ENCODE assay signal across 7 mouse cellular contexts in the genomic region with DNA sequence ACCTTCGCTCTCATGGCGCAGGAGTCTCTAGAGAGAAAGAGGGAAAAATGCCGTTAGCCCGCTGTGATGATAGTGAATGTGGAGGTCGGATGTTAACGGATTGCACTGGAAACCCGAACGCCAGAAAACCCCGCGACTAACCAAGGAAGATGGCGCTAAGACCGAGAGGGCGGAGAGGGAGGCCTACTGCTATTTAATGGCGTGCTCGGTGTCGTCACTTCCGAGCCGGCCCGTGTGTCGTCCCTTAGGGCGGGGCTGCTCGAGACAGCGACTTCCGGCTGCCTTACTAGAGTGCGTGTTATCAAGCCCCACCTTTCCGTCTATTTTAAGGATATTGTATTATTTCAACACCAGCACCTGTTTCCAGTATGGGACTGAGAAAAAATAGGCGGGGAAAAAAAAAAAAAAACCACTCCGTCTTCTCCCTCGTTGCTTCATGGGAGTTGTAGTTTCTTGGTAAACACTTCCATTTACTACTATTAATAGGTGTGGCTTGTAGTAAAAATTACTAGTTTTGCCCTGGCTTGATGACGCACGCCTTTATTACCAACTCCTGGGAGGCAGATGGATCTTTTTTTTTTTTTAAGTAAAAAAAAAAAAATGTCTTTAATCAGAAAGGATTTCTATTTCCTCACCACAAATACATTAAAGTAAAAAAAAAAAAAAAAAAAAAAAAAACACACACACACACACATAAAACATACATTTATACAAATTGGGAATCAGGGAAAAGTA. TPM values are rescaled to one million over a fixed set of nuclear protein-coding genes. Genes with fewer than 3 reads are reported as not detected.
DNase-seq lines count a peak whose midpoint lies in the region; ATAC-seq lines count a peak whose summit lies in the region.

A gene (minus strand): TSS at position 359 of the 735 bp plus-strand sequence.

- peak within 1 kb of the TSS; percentile 72 for H3K4me3 ChIP-seq in intestine, embryonic 16.5 days (ENCODE audit: low read length)
- H3K4me3 ChIP-seq in midbrain, embryonic 11.5 days (ENCODE audit: low read depth, low read length), result peak within 1 kb of the TSS; percentile 76

- no peaks in the 10 kb centered on the region for H3K27me3 ChIP-seq in intestine, embryonic 16.5 days (replicated peaks; ENCODE audit: control insufficient read depth, insufficient read depth, low read length)
- H3K27me3 ChIP-seq in midbrain, embryonic 11.5 days (ENCODE audit: control insufficient read depth, insufficient read depth, low read length), result no peaks in the 10 kb centered on the region

- ATAC-seq in intestine, embryonic 16.5 days, result peak; percentile 87
- ATAC-seq in midbrain, embryonic 11.5 days (ENCODE audit: low FRiP score), result peak; percentile 87

- H3K27ac ChIP-seq in intestine, embryonic 16.5 days (ENCODE audit: low read length), result peak within 1 kb of the TSS; percentile 95
- peak within 1 kb of the TSS; percentile 91 for H3K27ac ChIP-seq in midbrain, embryonic 11.5 days (ENCODE audit: low read depth, low read length)

- H3K4me1 ChIP-seq in intestine, embryonic 16.5 days (ENCODE audit: control insufficient read depth, insufficient read depth, low read length), result 0 out of 2 replicates have a peak, but pooled peaks cover 4% of the 10 kb centered on the region
- peaks cover 9% of the 10 kb centered on the region for H3K4me1 ChIP-seq in midbrain, embryonic 11.5 days (ENCODE audit: control insufficient read depth, insufficient read depth, low read length)

- H3K9me3 ChIP-seq in intestine, embryonic 16.5 days (ENCODE audit: control insufficient read depth, low read length), result no peaks in the 10 kb centered on the region
- H3K9me3 ChIP-seq in midbrain, embryonic 11.5 days (ENCODE audit: control insufficient read depth, low read length), result no peaks in the 10 kb centered on the region

- intact Hi-C loops in gastrocnemius, postnatal 36 days (cut with DNase I), result loop anchor here (5.0 kb wide), 1 partner anchor 52 kb away; a partner anchor contains a TSS
- intact Hi-C loops in left cerebral cortex, postnatal 36 days (cut with DNase I), result loop anchor here (1.0 to 5.0 kb wide), 4 partner anchors 17 to 123 kb away; a partner anchor contains a TSS

- peak within 1 kb of the TSS; percentile 84 for H3K9ac ChIP-seq in intestine, embryonic 16.5 days (ENCODE audit: low read depth, low read length)
- H3K9ac ChIP-seq in midbrain, embryonic 11.5 days (ENCODE audit: low read length), result peak within 1 kb of the TSS; percentile 97

- WGBS in intestine, embryonic 16.5 days, result under 1% methylated on average over 31 of the region's 31 CpGs
- under 1% methylated on average over 31 of the region's 31 CpGs for WGBS in midbrain, embryonic 11.5 days

- DNase-seq in adrenal gland, adult 2 months, result peak; percentile 93
- DNase-seq in embryo, embryonic 11.5 days (ENCODE audit: low read depth, low spot score), result peak; percentile 91
- DNase-seq in gastrocnemius, postnatal 36 days, result peak; percentile 83 to 89
- DNase-seq in left cerebral cortex, postnatal 36 days (ENCODE audit: low spot score in 2 of 2), result peak; percentile 88 to 90
- peak; percentile 99 for DNase-seq in midbrain, embryonic 11.5 days (ENCODE audit: low spot score, missing footprints)
- peak; percentile 98 for DNase-seq in skeletal muscle tissue, adult 2 months (ENCODE audit: low read depth, low spot score)

- peak within 1 kb of the TSS; percentile 67 for H3K4me2 ChIP-seq in intestine, embryonic 16.5 days (ENCODE audit: low read depth, low read length)
- peak within 1 kb of the TSS; percentile 84 for H3K4me2 ChIP-seq in midbrain, embryonic 11.5 days

- peaks cover 11% of the 10 kb centered on the region for H3K36me3 ChIP-seq in intestine, embryonic 16.5 days (ENCODE audit: control insufficient read depth, insufficient read depth, low read length)
- peaks cover 12% of the 10 kb centered on the region for H3K36me3 ChIP-seq in midbrain, embryonic 11.5 days (ENCODE audit: control insufficient read depth, insufficient read depth, low read length)

RNA-seq across cellular contexts. Expression of the gene that starts here (rescaled TPM):
- total RNA-seq in adrenal gland, adult 2 months (2021), result 1,000 to 10,000 TPM; 3,028 to 3,144 TPM
- polyA plus RNA-seq in adrenal gland, adult 2 months (2012; rRNA removed), result 1,154 and 1,178 TPM in 2 replicates
- 100 to 1,000 TPM; 857 to 980 TPM for total RNA-seq in gastrocnemius, postnatal 36 days (2021)
- 3,191 and 3,364 TPM in 2 replicates for polyA plus RNA-seq in intestine, embryonic 16.5 days (2015; fragmentation: Nextera tagmentation; extraction: Ambion mirVana)
- total RNA-seq in left cerebral cortex, postnatal 36 days (2021), result 1,000 to 10,000 TPM; 1,491 to 1,683 TPM
- polyA plus RNA-seq in midbrain, embryonic 11.5 days (2014; fragmentation: Nextera tagmentation; extraction: Ambion mirVana), result 2,670 and 2,991 TPM in 2 replicates

Comparison
In these comparisons a context has a peak if more than half of its experiments do, and no peak if none do; other contexts are left out.
1. Peak in every context shown above with its lines: DNase-seq, ATAC-seq, H3K4me3 ChIP-seq and H3K27ac ChIP-seq.